Mouse (Mus musculus) thymus, postnatal 36 days (tissue): ENCODE data around the gene Gm8773.

ENCODE experiments used
- DNase-seq, 2 experiments: peaks; one replicate each; pipeline ENCODE4 v3.0.0; 2022; ENCODE audit warnings: mixed read lengths in 2 of 2

Gene Gm8773

GRCm38 (mm10) chr5:5573749-5574317 is at the start of gene Gm8773:
Gene Gm8773, plus strand, starts transcription at chr5:5573799.
- DNase-seq: no peak

- DNase-seq: no peak
Observed at GRCm38 (mm10) chr5:5533656-5534420, 39.8 kb upstream of the Gm8773 start.

DNA sequence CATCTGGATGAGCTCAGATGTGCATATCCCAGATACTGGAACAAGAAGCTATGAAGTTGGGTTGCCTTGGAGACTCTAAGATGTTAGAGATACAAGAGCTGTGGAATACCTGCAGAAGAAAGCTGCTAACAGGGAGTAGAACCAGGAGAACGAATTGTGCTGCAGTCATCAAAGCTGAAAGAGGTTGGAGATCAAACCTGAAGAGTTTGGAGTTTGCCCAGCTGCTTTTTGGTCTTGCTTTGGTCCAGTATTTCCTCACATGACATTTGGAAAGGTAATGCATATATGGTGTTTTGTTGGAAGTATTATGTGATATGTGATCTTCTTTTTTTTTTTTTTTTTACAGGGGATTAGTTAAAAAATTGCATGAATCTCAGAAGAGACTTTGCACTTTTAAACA is 37.5 kb upstream of the Gm8773 start:
- no peak for DNase-seq

GRCm38 (mm10) chr5:5539771-5540170 is 33.8 kb upstream of the Gm8773 start:
- DNase-seq: no peak

GRCm38 (mm10) chr5:5540385-5540784 is 33.2 kb upstream of the Gm8773 start:
- no peak for DNase-seq

DNA sequence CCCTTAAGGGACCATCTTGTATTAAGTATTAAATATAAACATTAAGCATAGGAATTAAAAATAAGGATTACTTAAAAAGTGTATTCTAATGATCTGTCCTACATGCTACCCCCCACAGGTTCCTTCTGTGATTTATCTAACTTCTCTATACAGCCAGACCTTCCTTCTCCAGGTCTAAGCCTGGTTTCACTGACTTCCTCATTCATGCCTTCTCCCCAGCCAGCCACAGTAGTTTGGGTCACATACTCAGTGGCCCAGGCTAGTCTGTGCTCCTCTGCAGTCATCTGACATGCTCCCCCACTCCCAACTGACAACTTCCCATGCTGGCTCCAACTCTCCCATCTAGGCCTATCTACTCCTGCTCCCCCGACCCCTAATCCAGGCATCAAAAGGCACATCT is 22.5 kb upstream of the Gm8773 start:
- no peak for DNase-seq

DNA sequence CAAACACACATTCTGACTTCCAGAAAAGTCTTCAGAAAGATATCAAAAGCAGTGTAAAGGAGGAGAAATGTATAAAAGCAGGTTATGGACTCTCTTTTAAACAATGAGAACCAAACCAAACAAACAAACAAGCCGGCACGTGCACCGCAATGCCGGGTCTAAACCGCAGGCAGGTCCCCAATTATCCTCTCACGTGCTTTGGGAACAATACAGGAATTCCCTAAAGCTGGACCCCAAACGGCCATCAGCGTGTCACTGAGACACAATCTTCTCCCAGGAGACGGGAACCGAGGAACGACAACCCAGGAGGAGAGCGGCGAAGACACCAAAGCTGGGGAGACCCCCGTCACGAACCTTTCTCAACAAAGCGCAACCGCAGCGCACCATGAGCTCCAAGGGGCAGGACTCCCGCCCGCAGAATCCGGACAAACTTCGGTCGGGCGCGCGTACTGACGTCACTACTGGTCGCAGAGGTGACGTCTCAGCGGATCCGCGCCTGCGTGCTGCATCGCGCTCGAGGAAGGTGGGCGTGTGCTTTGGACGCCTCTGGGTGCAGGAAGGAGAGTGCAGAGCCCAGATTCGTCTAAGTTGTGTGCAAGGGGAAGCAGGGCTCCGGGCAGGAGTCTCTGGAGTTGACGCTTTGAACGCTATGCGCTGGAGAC is 14.4 kb upstream of the Gm8773 start, which contains the start of gene Gtpbp10:
TSS of gene Gtpbp10 (minus strand) at position 460 of the 662 bp plus-strand sequence.
- peak; percentile 88 for DNase-seq

DNA sequence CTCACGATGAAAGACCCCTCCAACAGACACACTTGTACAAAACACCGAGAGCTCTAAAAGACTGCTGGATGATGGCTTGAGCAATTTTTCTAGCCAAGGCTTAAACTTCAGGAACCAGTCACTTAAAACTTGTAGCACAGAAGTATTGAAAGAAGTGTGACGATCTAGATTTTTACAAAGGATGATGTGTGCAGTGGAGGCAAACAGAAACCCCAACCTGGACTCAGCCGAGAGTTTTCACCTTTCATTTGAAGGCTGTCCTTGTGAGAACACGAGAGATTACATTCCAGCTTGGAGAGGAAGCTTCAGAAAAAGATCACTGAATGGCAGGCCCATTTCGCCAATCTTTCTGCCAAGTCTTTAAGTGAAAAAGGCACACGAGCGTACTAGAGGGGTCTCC is 13.8 kb upstream of the Gm8773 start:
- no peak for DNase-seq

GRCm38 (mm10) chr5:5561041-5561706 is 12.4 kb upstream of the Gm8773 start:
- DNase-seq: no peak

GRCm38 (mm10) chr5:5562435-5562834 is 11.2 kb upstream of the Gm8773 start:
- DNase-seq: no peak

GRCm38 (mm10) chr5:5587686-5588085 is 14.1 kb downstream of the Gm8773 start:
- DNase-seq: no peak

DNA sequence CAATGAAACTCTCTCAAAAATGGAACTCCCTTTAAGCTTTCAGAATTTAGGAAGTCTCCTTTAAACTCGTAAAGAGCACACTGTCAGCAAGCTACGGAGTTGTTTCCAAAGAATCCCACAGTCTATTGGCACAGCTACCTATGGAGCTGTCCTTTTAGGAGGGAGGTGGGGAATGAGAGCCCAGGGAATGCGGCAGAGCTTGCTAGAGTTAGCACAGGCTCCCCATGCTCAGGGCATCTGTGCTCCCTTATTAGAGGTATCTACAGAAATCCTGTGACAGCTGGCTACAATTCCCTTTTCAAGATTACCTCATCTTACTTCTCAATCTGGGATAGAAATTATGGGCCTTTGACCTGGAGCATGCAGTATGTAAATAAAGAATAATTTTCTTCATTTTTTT is 36.9 kb downstream of the Gm8773 start:
- no peak for DNase-seq

DNA sequence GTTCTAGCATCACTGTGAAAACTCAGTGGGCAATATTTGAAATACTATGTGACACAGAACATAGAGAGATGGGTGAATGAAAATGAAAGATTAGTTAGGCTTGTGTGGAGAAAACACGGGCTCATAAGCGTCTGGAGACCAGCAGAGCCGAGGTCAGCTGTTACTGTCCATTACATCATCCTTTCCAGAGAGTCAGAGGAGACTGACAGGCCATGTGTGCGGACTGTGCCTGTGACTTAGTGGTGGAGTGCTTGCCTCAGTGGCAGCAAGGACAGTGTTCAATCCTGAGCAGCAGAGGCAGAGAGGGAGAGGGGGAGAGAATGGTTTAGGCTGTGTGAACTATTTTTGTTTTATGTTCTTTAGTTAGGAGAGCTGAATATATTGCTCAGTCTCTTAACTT is 44.7 kb downstream of the Gm8773 start:
- no peak for DNase-seq

DNA sequence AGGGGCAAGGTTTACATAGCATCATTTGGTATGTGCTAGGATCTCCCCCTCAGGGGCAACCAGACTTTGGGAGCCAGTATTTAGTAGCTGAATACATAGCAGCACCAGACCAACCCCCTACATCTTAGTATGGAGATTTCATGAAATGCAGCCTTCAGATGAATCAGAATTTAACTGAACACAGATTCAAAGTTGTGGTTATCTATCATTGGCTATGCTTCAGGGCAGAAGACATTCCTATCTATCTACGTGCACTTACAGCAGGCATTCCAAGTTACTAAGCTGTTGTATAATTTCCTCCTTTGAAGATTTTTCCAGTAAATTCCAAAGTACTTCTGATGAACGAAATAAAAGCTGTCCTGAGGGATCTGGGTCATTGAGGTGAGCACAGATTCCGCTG is 51.9 kb downstream of the Gm8773 start:
- no peak for DNase-seq
